In the genomic region with DNA sequence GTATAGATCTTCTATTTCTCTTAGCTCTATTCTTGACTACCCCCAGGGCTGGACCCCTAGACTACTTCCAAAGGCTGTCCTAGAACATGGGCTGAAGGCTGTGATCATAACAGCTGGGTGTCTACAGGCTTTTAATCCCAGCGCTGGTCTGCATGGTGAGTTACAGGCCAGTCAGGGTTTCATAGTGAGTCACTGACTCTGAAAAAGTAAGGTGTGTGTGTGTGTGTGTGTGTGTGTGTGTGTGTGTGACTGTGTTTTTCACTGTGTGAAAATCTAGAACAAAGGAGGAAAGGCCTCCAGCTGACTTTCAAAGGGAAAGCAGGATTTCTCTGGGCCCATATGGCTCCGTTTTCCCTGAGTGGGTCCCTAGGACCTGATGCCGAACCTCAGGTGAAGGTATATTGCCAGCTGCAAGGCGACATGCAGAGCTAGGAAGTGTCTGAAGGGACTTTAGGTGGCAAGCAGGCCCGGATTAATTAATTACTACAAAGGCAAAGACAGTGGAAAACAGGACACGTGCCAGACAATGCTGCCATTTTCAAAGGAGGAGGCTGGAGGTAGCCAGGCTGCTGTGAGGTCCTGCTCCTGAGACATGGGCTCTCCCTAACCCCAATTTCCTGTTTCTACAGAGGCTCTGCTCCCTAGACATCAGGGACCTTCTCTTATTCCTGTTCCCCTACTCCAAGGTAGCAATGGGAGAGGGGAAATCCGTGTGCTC, we compare ENCODE assay signal across 11 mouse cellular contexts. TPM values are rescaled to one million over a fixed set of nuclear protein-coding genes. Genes with fewer than 3 reads are reported as not detected.
DNase-seq lines count a peak whose midpoint lies in the region; ATAC-seq and TF ChIP-seq lines count a peak whose summit lies in the region.
"Had no signal": no experiment of that assay in that cellular context is flagged by ENCODE, and none has a peak within 500 bp of the region (broad histone marks: within the 10 kb centered on the region; RNA-seq: fewer than 3 reads in every experiment).

No protein-coding gene starts in this region.

- peak overlapping the region; percentile 90 for H3K4me2 ChIP-seq in forebrain, embryonic 13.5 days
- no peak overlapping the region for H3K4me2 ChIP-seq in forebrain, embryonic 11.5 days (ENCODE audit: low read depth, low read length, severe bottlenecking)

- no peak for TF ChIP-seq EP300 in MEL (IDR thresholded peaks at IDR 0.05; ENCODE audit: low read depth in 1 of 2, low read length in 2 of 2)

- WGBS in forebrain, embryonic 13.5 days = 40% methylated on average over 7 of the region's 7 CpGs
- WGBS in forebrain, embryonic 11.5 days = 51% methylated on average over 7 of the region's 7 CpGs
- 39% methylated on average over 7 of the region's 7 CpGs for WGBS in kidney, adult 2 months
- WGBS in macrophage (ENCODE audit: missing documents) = 80% methylated on average over 7 of the region's 7 CpGs

- ATAC-seq in forebrain, embryonic 13.5 days = no peak
- no peak for ATAC-seq in forebrain, embryonic 11.5 days (replicated peaks; ENCODE audit: low FRiP score)
- ATAC-seq in CD4-positive, CD25-positive, alpha-beta regulatory T cell, adult 4 months = no peak

- TF ChIP-seq CTCF in MEL (IDR thresholded peaks at IDR 0.05 in 2 of 3, conservative IDR thresholded peaks at IDR 0.05 in 1 of 3; ENCODE audit: control insufficient read depth in 1 of 3, insufficient read depth in 1 of 3, low read depth in 2 of 3, low read length in 3 of 3, poor library complexity in 1 of 3, severe bottlenecking in 1 of 3) = no peak
- TF ChIP-seq CTCF in kidney, adult 2 months (conservative IDR thresholded peaks at IDR 0.05; ENCODE audit: insufficient read depth, insufficient read length, low read depth, low read length) = no peak

- peaks cover 4% of the 10 kb centered on the region; the same call in 1 of the 2 replicates for H3K36me3 ChIP-seq in forebrain, embryonic 13.5 days (ENCODE audit: poor library complexity, severe bottlenecking)
- H3K36me3 ChIP-seq in forebrain, embryonic 11.5 days (ENCODE audit: control insufficient read depth, insufficient read depth, low read length) = no peaks in the 10 kb centered on the region
- H3K36me3 ChIP-seq in MEL (ENCODE audit: control insufficient read depth in 1 of 2, insufficient read depth in 2 of 2, low read length in 2 of 2) (peaks cover 0 to 25% of the 10 kb centered on the region in 2 experiments; a peak in 2 of 4 replicates), macrophage (ENCODE audit: inconsistent target) (no peaks in the 10 kb centered on the region)
- H3K36me3 ChIP-seq in kidney, adult 2 months (ENCODE audit: control insufficient read depth, insufficient read depth, low read length) = no peaks in the 10 kb centered on the region
- H3K36me3 ChIP-seq: heart, embryonic 15.5 days had no signal

- H3K79me2 ChIP-seq in MEL (ENCODE audit: control insufficient read depth, insufficient read depth, low read length, poor library complexity) = peaks cover 12% of the 10 kb centered on the region
- peaks cover 83% of the 10 kb centered on the region for H3K79me2 ChIP-seq in macrophage (ENCODE audit: inconsistent target)

- TF ChIP-seq POLR2A in MEL (IDR thresholded peaks at IDR 0.05; ENCODE audit: control insufficient read depth in 1 of 2, insufficient read depth in 1 of 2, low read depth in 1 of 2, low read length in 2 of 2, poor library complexity in 1 of 2) = no peak
- no peak for TF ChIP-seq POLR2A in kidney, adult 2 months (IDR thresholded peaks at IDR 0.05; ENCODE audit: low read depth, low read length)

- no peak for DNase-seq in forebrain, embryonic 11.5 days (ENCODE audit: low spot score)
- peak; percentile 36 for DNase-seq in MEL (ENCODE audit: low read depth, low spot score)
- peak; percentile 83 for DNase-seq in kidney, adult 2 months
- DNase-seq in gastrocnemius, postnatal 10 days = no peak
- DNase-seq in layer of hippocampus, postnatal 36 days = no peak
- DNase-seq: embryo, embryonic 11 days had no signal

- H3K4me1 ChIP-seq in forebrain, embryonic 13.5 days = peaks cover 39% of the 10 kb centered on the region
- H3K4me1 ChIP-seq in forebrain, embryonic 11.5 days (replicated peaks; ENCODE audit: control insufficient read depth, insufficient read depth, low read length) = peaks cover 11% of the 10 kb centered on the region
- H3K4me1 ChIP-seq in MEL (ENCODE audit: control insufficient read depth in 1 of 2, insufficient read depth in 2 of 2, low read length in 2 of 2) = peaks cover 23 to 31% of the 10 kb centered on the region in 2 experiments
- peaks cover 15% of the 10 kb centered on the region for H3K4me1 ChIP-seq in kidney, adult 2 months (ENCODE audit: control insufficient read depth, insufficient read depth, low read length)

- no peaks in the 10 kb centered on the region for H3K9me3 ChIP-seq in forebrain, embryonic 13.5 days (replicated peaks)
- H3K9me3 ChIP-seq in forebrain, embryonic 11.5 days (ENCODE audit: control insufficient read depth, low read length) = no peaks in the 10 kb centered on the region
- H3K9me3 ChIP-seq in MEL (replicated peaks; ENCODE audit: insufficient read depth, low read length) = no peaks in the 10 kb centered on the region
- H3K9me3 ChIP-seq: heart, embryonic 15.5 days had no signal

- no peak overlapping the region for H3K4me3 ChIP-seq in forebrain, embryonic 13.5 days
- H3K4me3 ChIP-seq in forebrain, embryonic 11.5 days (ENCODE audit: low read depth, low read length) = no peak overlapping the region
- no peak overlapping the region for H3K4me3 ChIP-seq in MEL (ENCODE audit: control insufficient read depth in 1 of 2, insufficient read depth in 1 of 2, low read depth in 2 of 2, low read length in 2 of 2)
- peak overlapping the region; percentile 33; the same call in 1 of the 2 replicates for H3K4me3 ChIP-seq in kidney, adult 2 months (ENCODE audit: insufficient read depth, low read depth, low read length)
- H3K4me3 ChIP-seq in macrophage (ENCODE audit: inconsistent target) = peak overlapping the region; percentile 68

- no peak overlapping the region for H3K27ac ChIP-seq in forebrain, embryonic 13.5 days
- H3K27ac ChIP-seq in forebrain, embryonic 11.5 days (ENCODE audit: low read depth, low read length) = no peak overlapping the region
- H3K27ac ChIP-seq in MEL (ENCODE audit: control insufficient read depth, low read depth, low read length) = no peak overlapping the region
- H3K27ac ChIP-seq in kidney, adult 2 months (ENCODE audit: insufficient read depth, low read depth, low read length) = peak overlapping the region; percentile 96
- peak overlapping the region; percentile 90 for H3K27ac ChIP-seq in macrophage
- H3K27ac ChIP-seq: heart, embryonic 15.5 days; stomach, postnatal 0 days had no signal

- H3K9ac ChIP-seq in forebrain, embryonic 13.5 days = no peak overlapping the region
- no peak overlapping the region for H3K9ac ChIP-seq in forebrain, embryonic 11.5 days (ENCODE audit: low read length)
- no peak overlapping the region for H3K9ac ChIP-seq in MEL (ENCODE audit: control insufficient read depth, low read depth, low read length, poor library complexity, severe bottlenecking)
- H3K9ac ChIP-seq: heart, embryonic 15.5 days had no signal

- no peak for TF ChIP-seq RAD21 in MEL (IDR thresholded peaks at IDR 0.05; ENCODE audit: low read depth, low read length)

- no peaks in the 10 kb centered on the region for H3K27me3 ChIP-seq in forebrain, embryonic 13.5 days
- peaks cover 2% of the 10 kb centered on the region; the same call in 1 of the 2 replicates for H3K27me3 ChIP-seq in forebrain, embryonic 11.5 days (ENCODE audit: control insufficient read depth, insufficient read depth, low read length)
- H3K27me3 ChIP-seq in MEL (ENCODE audit: control insufficient read depth in 1 of 2, insufficient read depth in 2 of 2, low read length in 2 of 2) = no peaks in the 10 kb centered on the region
- H3K27me3 ChIP-seq in kidney, adult 2 months (replicated peaks; ENCODE audit: control insufficient read depth, insufficient read depth, low read length) = no peaks in the 10 kb centered on the region
- H3K27me3 ChIP-seq: heart, embryonic 15.5 days had no signal

RNA-seq across cellular contexts. Expression of a gene that starts 12.0 kb away (rescaled TPM):
- 10.1 and 12.9 TPM in 2 replicates for polyA plus RNA-seq in forebrain, embryonic 13.5 days (2015; fragmentation: Nextera tagmentation; extraction: Ambion mirVana)
- 24.2 and 30.9 TPM in 2 replicates for polyA plus RNA-seq in forebrain, embryonic 11.5 days (2014; fragmentation: Nextera tagmentation; extraction: Ambion mirVana)
- 22.3 and 33.7 TPM in 2 replicates for total RNA-seq in MEL (2012; rRNA removed)
- 10 to 100 TPM in 1 of 2 experiments, not detected in 1; 69.4 TPM for polyA plus RNA-seq in MEL (2012; ENCODE audit: insufficient read depth in 1 of 2, insufficient read length in 2 of 2, low read depth in 1 of 2, low replicate concordance in 2 of 2, missing spikeins in 1 of 2)
- polyA plus RNA-seq in kidney, adult 2 months (2012; rRNA removed) = 85.4 and 105 TPM in 2 replicates
- total RNA-seq in macrophage (2018; cell fraction: chromatin; rRNA removed) = 100 to 1,000 TPM in 8 of 26 experiments, 10 to 100 TPM in 18; 41.6 to 398 (median 88.9) TPM
- total RNA-seq in macrophage (2018; cell fraction: cytosol; rRNA removed) = 10 to 100 TPM; 50.5 to 85.9 (median 70.2) TPM
- 100 to 1,000 TPM in 8 of 26 experiments, 10 to 100 TPM in 18; 57.5 to 143 (median 87.9) TPM for total RNA-seq in macrophage (2018; cell fraction: nucleus; rRNA removed)
- polyA plus RNA-seq in macrophage (2018) = 34.3 to 55.7 TPM (median 49.2 TPM) in 3 replicates
- polyA plus RNA-seq in CD4-positive, CD25-positive, alpha-beta regulatory T cell, adult 4 months (2017; shearing (Covaris generic)) = 1 to 10 TPM; 1.1 to 1.7 TPM
- 10 to 100 TPM; 31.2 to 35.0 TPM for total RNA-seq in gastrocnemius, postnatal 10 days (2021)
- total RNA-seq in layer of hippocampus, postnatal 36 days (2021) = 100 to 1,000 TPM in 1 of 2 experiments, 10 to 100 TPM in 1; 91.1 to 102 TPM

RNA-seq across cellular contexts. Expression of a gene that starts 12.1 kb away (rescaled TPM):
- 194 and 210 TPM in 2 replicates for polyA plus RNA-seq in forebrain, embryonic 13.5 days (2015; fragmentation: Nextera tagmentation; extraction: Ambion mirVana)
- 148 and 164 TPM in 2 replicates for polyA plus RNA-seq in forebrain, embryonic 11.5 days (2014; fragmentation: Nextera tagmentation; extraction: Ambion mirVana)
- 223 and 240 TPM in 2 replicates for total RNA-seq in MEL (2012; rRNA removed)
- polyA plus RNA-seq in MEL (2012; ENCODE audit: insufficient read depth in 1 of 2, insufficient read length in 2 of 2, low read depth in 1 of 2, low replicate concordance in 2 of 2, missing spikeins in 1 of 2) = 100 to 1,000 TPM in 1 of 2 experiments, not detected in 1; 187 TPM
- 337 and 344 TPM in 2 replicates for polyA plus RNA-seq in kidney, adult 2 months (2012; rRNA removed)
- total RNA-seq in macrophage (2018; cell fraction: chromatin; rRNA removed) = 1,000 to 10,000 TPM in 16 of 26 experiments, 100 to 1,000 TPM in 10; 388 to 4,292 (median 1,510) TPM
- total RNA-seq in macrophage (2018; cell fraction: cytosol; rRNA removed) = 1,000 to 10,000 TPM in 13 of 26 experiments, 100 to 1,000 TPM in 13; 523 to 2,418 (median 986) TPM
- 1,000 to 10,000 TPM in 17 of 26 experiments, 100 to 1,000 TPM in 9; 377 to 2,781 (median 1,417) TPM for total RNA-seq in macrophage (2018; cell fraction: nucleus; rRNA removed)
- polyA plus RNA-seq in macrophage (2018) = 491 to 809 TPM (median 572 TPM) in 3 replicates
- 10 to 100 TPM; 74.8 to 88.4 TPM for polyA plus RNA-seq in CD4-positive, CD25-positive, alpha-beta regulatory T cell, adult 4 months (2017; shearing (Covaris generic))
- total RNA-seq in gastrocnemius, postnatal 10 days (2021) = 100 to 1,000 TPM; 196 to 231 TPM
- 100 to 1,000 TPM; 426 to 430 TPM for total RNA-seq in layer of hippocampus, postnatal 36 days (2021)

RNA-seq across cellular contexts. Expression of a gene that starts 15.7 kb away (rescaled TPM):
- polyA plus RNA-seq in forebrain, embryonic 13.5 days (2015; fragmentation: Nextera tagmentation; extraction: Ambion mirVana) = 1.1 and 1.2 TPM in 2 replicates
- 0.51 and 0.81 TPM in 2 replicates for polyA plus RNA-seq in forebrain, embryonic 11.5 days (2014; fragmentation: Nextera tagmentation; extraction: Ambion mirVana)
- 1.6 and 3.1 TPM in 2 replicates for total RNA-seq in MEL (2012; rRNA removed)
- polyA plus RNA-seq in MEL (2012; ENCODE audit: insufficient read depth in 1 of 2, insufficient read length in 2 of 2, low read depth in 1 of 2, low replicate concordance in 2 of 2, missing spikeins in 1 of 2) (1 to 10 TPM in 1 of 2 experiments, not detected in 1; 3.4 TPM), macrophage (2018) (6.5 to 23.2 TPM (median 6.5 TPM) in 3 replicates)
- 33.8 and 46.3 TPM in 2 replicates for polyA plus RNA-seq in kidney, adult 2 months (2012; rRNA removed)
- 1 to 10 TPM in 16 of 26 experiments, not detected in 10; 1.1 to 9.0 (median 4.6) TPM for total RNA-seq in macrophage (2018; cell fraction: chromatin; rRNA removed)
- total RNA-seq in macrophage (2018; cell fraction: cytosol; rRNA removed) = 10 to 100 TPM in 12 of 26 experiments, 1 to 10 TPM in 13, under 1 TPM in 1; 0.96 to 18.9 (median 6.4) TPM
- total RNA-seq in macrophage (2018; cell fraction: nucleus; rRNA removed) = 10 to 100 TPM in 10 of 26 experiments, 1 to 10 TPM in 12, not detected in 4; 1.2 to 17.6 (median 8.1) TPM
- not detected for polyA plus RNA-seq in CD4-positive, CD25-positive, alpha-beta regulatory T cell, adult 4 months (2017; shearing (Covaris generic))
- total RNA-seq in gastrocnemius, postnatal 10 days (2021) = 1 to 10 TPM; 2.3 to 3.9 TPM
- 1 to 10 TPM; 5.1 to 8.7 TPM for total RNA-seq in layer of hippocampus, postnatal 36 days (2021)

RNA-seq across cellular contexts. Expression of a gene that starts 48.5 kb away (rescaled TPM):
- 24.0 and 26.9 TPM in 2 replicates for polyA plus RNA-seq in forebrain, embryonic 13.5 days (2015; fragmentation: Nextera tagmentation; extraction: Ambion mirVana)
- polyA plus RNA-seq in forebrain, embryonic 11.5 days (2014; fragmentation: Nextera tagmentation; extraction: Ambion mirVana) = 20.1 and 21.1 TPM in 2 replicates
- 10.6 and 12.1 TPM in 2 replicates for total RNA-seq in MEL (2012; rRNA removed)
- polyA plus RNA-seq in MEL (2012; ENCODE audit: insufficient read depth in 1 of 2, insufficient read length in 2 of 2, low read depth in 1 of 2, low replicate concordance in 2 of 2, missing spikeins in 1 of 2) = 1 to 10 TPM in 1 of 2 experiments, not detected in 1; 8.6 TPM
- 21.0 and 21.1 TPM in 2 replicates for polyA plus RNA-seq in kidney, adult 2 months (2012; rRNA removed)
- total RNA-seq in macrophage (2018; cell fraction: chromatin; rRNA removed) = 1 to 10 TPM in 19 of 26 experiments, under 1 TPM in 2, not detected in 5; 0.81 to 8.4 (median 4.1) TPM
- 1 to 10 TPM in 23 of 26 experiments, under 1 TPM in 3; 0.38 to 3.5 (median 2.1) TPM for total RNA-seq in macrophage (2018; cell fraction: cytosol; rRNA removed)
- 1 to 10 TPM in 20 of 26 experiments, under 1 TPM in 3, not detected in 3; 0.40 to 6.3 (median 1.7) TPM for total RNA-seq in macrophage (2018; cell fraction: nucleus; rRNA removed)
- 2.3 to 4.9 TPM (median 2.4 TPM) in 3 replicates for polyA plus RNA-seq in macrophage (2018)
- polyA plus RNA-seq in CD4-positive, CD25-positive, alpha-beta regulatory T cell, adult 4 months (2017; shearing (Covaris generic)) = 10 to 100 TPM in 1 of 2 experiments, 1 to 10 TPM in 1; 7.9 to 11.7 TPM
- 1 to 10 TPM; 6.3 to 7.5 TPM for total RNA-seq in gastrocnemius, postnatal 10 days (2021)
- 10 to 100 TPM; 13.0 to 14.2 TPM for total RNA-seq in layer of hippocampus, postnatal 36 days (2021)

Comparison
In these comparisons a context has a peak if more than half of its experiments do, and no peak if none do; other contexts are left out.
1. H3K27ac ChIP-seq: peak in kidney, adult 2 months (single experiment) and macrophage (single experiment); none in forebrain, embryonic 13.5 days (single experiment), forebrain, embryonic 11.5 days (single experiment) and MEL (single experiment).
2. H3K4me3 ChIP-seq: peak in kidney, adult 2 months (single experiment) and macrophage (single experiment); none in forebrain, embryonic 13.5 days (single experiment), forebrain, embryonic 11.5 days (single experiment) and MEL (0 of 2).
3. DNase-seq: peak in MEL (single experiment) and kidney, adult 2 months (single experiment); none in forebrain, embryonic 11.5 days (single experiment), gastrocnemius, postnatal 10 days (single experiment) and layer of hippocampus, postnatal 36 days (0 of 2).